Mouse (Mus musculus) 3T3-L1 (cell line): ENCODE results near the gene Kank3.

Source experiments
- DNase-seq: peaks from one replicate; pipeline ENCODE4 v3.0.0-alpha.2; 2015; ENCODE audit warnings: low read depth, low spot score

The Kank3 gene

DNA sequence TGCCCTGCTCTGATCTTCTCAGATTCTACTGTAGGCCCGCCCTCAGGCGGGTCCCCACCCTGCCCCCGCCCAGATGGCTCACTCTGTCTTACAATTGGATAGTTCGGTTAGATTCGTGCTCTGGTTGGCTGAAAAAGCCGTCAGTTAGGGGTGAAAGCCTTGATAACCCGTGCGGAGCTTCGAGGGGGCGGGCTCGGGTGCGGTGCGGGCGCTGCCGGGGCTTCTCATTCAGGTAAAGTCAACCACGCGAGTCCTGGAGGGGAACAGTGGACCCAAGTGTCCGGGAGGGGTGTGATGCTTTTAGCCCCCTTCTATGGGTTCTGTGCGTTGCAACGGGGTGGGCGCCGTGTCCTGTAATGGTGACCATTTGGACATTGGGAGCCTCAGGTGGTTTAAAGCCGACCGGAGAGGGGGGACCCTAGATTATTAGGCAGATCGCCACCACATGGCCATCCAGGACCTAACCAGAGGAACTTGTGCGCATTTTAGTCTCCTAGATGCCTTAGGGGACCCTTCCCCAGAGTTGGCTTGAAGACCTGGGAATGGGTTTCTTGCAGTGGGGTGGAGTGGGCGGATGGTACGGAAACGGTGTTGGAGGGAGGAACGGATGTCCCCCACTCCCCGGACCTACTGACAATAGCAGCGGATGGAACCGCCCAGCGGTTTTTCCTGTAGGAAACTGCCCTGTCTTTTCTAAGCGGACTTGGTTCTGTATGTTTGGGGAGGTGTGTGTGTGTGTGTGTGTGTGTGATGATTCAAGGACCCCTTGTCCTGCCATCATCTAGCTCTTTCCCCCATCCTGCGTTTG is at the start of gene Kank3:
TSS of gene Kank3 (plus strand) at position 186 of the 808 bp plus-strand sequence.
- DNase-seq, result peak; percentile 96

DNA sequence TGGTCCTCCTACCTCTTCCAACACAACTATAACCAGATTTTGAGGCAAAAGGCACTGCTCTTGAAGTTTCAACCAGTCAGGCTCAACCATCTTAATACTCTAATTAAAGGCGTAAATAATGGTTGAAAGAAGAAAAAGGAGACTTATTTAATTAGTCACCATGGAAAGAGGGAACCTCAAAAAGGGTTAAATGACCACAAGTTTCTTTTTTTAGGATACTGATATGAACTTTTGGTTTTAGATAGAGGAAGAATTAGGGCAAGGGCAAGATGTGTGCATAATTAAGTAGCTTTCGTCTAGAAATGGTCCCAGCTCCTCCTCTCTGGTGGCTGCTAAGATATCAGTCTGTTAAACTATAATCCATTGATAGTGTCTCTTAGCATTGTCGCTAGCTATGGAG is 43.9 kb upstream of the Kank3 start:
- no peak for DNase-seq

GRCm38 (mm10) chr17:33771617-33772016 is 38.7 kb upstream of the Kank3 start:
- DNase-seq, result no peak

- DNase-seq, result no peak
These were observed 36.9 kb upstream of the Kank3 start for GRCm38 (mm10) chr17:33773426-33773825.

GRCm38 (mm10) chr17:33773871-33774572 is 36.3 kb upstream of the Kank3 start:
- DNase-seq, result no peak

- DNase-seq, result no peak
These were observed 35.7 kb upstream of the Kank3 start for GRCm38 (mm10) chr17:33774573-33775155.

DNA sequence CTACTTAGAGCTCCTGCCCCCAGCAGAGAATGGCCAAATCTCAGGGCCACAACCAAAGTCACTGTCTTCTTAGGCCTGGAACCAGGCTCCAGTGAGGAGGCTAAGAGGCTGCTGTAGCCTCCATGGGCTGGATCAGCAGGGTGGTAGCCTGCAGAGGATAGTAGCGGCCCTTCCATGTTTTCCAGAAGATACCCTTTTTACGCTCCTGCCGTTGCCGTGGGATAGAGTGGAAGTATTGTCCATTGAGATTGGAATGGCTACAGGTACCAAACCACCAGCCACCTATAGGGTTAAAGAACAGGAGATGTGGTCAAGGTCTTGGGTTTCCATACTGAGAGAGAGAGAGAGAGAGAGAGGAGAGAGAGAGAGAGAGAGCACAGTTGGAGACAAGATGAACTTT is 35.0 kb upstream of the Kank3 start:
- no peak for DNase-seq

- DNase-seq, result peak; percentile 100
These were observed 30.9 kb upstream of the Kank3 start for GRCm38 (mm10) chr17:33779271-33779966.

DNA sequence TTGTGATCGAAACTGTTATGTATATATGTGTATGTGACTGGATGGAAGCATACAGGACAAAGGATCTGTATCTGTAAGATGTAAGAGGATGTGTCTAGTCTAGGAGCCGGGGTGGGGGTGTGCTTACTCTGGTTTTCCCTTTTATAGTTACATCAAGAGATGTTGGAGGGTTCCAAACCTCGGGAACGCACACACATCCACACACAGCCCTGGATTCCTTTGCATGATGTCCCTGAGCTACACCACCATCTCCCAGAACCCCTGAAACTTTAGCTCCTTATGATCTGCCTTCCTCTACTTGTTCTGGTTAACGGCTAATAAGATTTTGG is 30.4 kb upstream of the Kank3 start:
- peak; percentile 70 for DNase-seq

DNA sequence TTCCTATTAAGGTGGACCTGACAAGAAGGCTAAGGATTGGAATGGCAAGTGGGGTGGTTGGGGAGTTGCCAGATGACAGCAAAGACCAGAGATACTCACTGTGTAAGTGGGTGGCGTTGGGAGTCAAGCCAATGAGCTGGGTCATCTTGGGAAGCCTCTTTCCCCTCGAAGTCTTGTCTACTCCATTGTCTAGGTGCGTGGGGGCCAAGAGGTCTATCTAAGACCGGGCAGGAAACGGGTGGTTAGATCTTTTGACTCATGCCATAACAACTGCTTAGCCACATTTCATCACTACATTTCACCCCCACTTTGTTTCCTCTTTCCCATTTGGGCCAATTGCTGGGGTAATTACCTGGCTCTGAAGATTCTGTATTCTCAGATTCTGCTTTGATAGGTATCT is 29.9 kb upstream of the Kank3 start:
- peak; percentile 86 for DNase-seq

DNA sequence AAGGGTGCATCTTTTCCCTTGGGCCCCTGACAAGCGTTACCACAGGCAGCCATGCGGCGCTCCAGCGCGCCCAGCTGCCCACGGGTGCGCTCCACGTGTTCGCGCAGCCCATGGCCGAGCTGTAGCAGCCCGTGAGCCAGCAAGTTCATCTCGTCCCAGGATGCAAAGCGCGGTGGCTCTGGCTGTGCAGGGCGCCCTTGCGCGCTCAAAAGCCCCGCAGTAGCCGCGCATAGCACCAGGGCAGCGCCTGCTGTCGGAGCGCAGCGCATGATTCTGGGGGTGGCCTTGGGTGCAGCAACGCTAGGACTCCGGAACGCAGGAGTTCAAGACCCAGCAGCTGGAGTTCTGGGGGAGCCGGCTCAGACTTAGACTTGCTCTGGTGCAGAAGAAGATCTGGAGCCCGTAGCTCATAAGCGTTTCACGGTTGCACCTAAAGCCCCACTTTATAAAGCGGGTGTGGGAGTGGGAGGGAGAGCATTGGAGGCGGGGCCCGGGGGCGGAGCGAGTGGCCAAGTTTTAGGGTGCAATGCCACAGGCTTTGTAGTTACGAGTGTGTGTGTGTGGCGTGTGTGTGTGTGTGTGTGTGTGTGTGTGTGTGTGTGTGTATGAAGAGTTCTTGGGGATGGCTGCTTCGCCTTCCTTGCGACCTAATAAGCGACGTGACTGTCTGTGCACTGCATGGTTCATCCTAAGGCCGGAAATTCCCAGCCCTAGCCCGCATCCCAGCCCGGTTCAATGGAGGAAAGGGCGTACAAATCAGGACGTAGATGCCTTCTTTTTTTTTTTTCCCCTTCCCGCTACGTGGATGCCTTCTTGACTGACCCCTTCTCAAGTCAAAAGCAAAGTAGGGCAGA is 29.0 kb upstream of the Kank3 start, which contains the start of gene Angptl4:
TSS of gene Angptl4 (minus strand) at position 707 of the 854 bp plus-strand sequence.
- peak; percentile 81 for DNase-seq

GRCm38 (mm10) chr17:33782067-33782466 is 28.3 kb upstream of the Kank3 start:
- DNase-seq, result peak; percentile 66

DNA sequence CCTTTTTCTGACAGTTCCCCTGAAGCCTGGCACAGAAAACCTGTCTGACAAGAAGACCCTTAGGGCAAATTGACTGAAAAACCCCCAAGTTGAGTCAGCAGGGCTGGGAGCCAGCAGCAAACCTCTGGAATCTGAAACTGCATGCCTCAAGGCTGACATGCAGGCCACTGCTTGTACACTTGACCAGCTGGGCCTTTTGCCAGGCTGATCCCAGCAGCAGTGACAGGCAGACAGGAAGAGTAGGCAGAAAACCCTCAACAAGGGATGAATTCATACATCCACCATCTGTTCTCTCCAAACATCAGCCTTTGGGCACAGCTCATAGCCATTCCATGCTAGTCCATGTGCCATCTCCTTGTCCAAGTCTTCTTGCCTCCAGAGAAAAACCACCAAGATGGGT is 26.9 kb upstream of the Kank3 start:
- DNase-seq, result peak; percentile 100

GRCm38 (mm10) chr17:33784939-33785338 is 25.4 kb upstream of the Kank3 start:
- peak; percentile 66 for DNase-seq

DNA sequence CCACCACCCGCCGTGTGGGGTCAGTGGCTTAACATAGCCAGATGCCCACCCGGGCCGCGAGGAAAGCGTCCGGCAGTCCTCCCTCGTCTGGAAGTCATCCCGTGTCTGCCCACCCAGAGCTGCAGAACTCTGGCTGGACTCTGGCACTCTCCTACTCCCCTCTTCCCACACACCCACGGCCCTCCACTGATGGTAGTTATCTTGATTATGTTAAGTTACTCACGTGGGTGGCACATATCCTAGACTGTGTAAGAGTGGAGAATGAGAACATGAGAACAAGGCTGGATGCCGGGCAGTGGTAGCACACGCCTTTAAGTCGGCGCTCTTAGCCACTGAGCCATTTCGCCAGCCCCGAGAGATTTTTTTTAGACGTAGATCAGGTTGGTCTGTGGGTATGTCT is 23.9 kb upstream of the Kank3 start:
- DNase-seq, result no peak

GRCm38 (mm10) chr17:33788732-33789131 is 21.6 kb upstream of the Kank3 start:
- peak; percentile 65 for DNase-seq

DNA sequence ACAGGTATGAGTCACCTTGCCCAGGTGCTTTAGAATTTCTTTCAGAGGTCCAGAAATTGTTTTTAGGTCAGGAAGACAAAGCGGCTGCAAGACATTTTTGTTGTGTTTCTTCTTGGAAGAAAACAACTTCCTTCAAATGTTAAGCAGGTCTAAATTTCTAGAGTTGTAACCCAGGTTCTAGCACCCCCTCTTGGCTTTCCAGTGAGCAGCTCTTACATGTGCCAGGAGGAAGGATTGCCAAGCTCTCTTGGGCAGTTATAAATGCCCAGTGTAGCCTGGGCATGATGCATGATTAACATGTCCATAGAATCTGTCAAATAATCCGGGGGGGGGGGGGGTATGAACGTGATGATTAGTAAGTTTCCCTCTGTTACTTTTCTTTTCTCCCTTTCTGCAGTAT is 12.0 kb upstream of the Kank3 start:
- DNase-seq, result peak; percentile 76

- no peak for DNase-seq
These were observed 11.0 kb upstream of the Kank3 start for GRCm38 (mm10) chr17:33799277-33799676.

GRCm38 (mm10) chr17:33802221-33802620 is 8.1 kb upstream of the Kank3 start:
- DNase-seq, result no peak

DNA sequence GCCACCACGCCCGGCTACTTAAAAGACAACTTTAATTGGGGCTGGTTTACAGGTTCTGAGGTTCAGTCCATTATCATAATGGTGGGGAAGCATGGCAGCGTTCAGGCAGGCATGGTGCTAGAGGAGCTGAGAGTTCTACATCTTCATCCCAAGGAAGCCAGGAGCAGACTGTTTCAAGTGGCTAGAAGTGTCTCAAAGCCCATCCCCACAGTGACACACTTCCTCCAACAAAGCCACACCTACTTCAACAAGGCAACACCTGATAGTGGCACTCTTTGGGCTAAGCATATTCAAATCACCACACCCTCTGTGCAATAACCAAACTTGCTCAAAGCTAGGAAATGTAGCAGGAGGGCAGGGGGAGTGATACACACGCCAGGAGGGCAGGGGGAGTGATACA is 6.1 kb upstream of the Kank3 start:
- no peak for DNase-seq

GRCm38 (mm10) chr17:33804745-33805144 is 5.6 kb upstream of the Kank3 start:
- DNase-seq, result no peak
